Mouse (Mus musculus): Measurements from ENCODE around the gene Sstr5.

Sstr5 gene

GRCm38 (mm10) chr17:25474330-25475077 is 22.6 kb downstream of the Sstr5 start:
- DNase-seq (ENCODE audit: low read depth in 2 of 2, low spot score in 2 of 2) = peak; percentile 44 to 70

GRCm38 (mm10) chr17:25472044-25472443 is 25.0 kb downstream of the Sstr5 start:
- DNase-seq (ENCODE audit: low read depth in 2 of 2, low spot score in 2 of 2) = no peak

GRCm38 (mm10) chr17:25471418-25471817 is 25.7 kb downstream of the Sstr5 start:
- no peak for DNase-seq (ENCODE audit: low read depth in 2 of 2, low spot score in 2 of 2)

GRCm38 (mm10) chr17:25469798-25470197 is 27.3 kb downstream of the Sstr5 start:
- DNase-seq (ENCODE audit: low read depth in 2 of 2, low spot score in 2 of 2) = no peak

- no peak for DNase-seq (ENCODE audit: low read depth in 2 of 2, low spot score in 2 of 2)
Measured at GRCm38 (mm10) chr17:25468301-25468700, 28.8 kb downstream of the Sstr5 start.

GRCm38 (mm10) chr17:25467781-25468180 is 29.3 kb downstream of the Sstr5 start:
- no peak for DNase-seq (ENCODE audit: low read depth in 2 of 2, low spot score in 2 of 2)

- DNase-seq (ENCODE audit: low read depth in 2 of 2, low spot score in 2 of 2) = no peak
Measured at GRCm38 (mm10) chr17:25466257-25466656, 30.8 kb downstream of the Sstr5 start.

GRCm38 (mm10) chr17:25464091-25464490 is 33.0 kb downstream of the Sstr5 start:
- no peak for DNase-seq (ENCODE audit: low read depth in 2 of 2, low spot score in 2 of 2)

- DNase-seq (ENCODE audit: low read depth in 2 of 2, low spot score in 2 of 2) = no peak
Measured at GRCm38 (mm10) chr17:25463326-25463945, 33.7 kb downstream of the Sstr5 start.

- DNase-seq (ENCODE audit: low read depth in 2 of 2, low spot score in 2 of 2) = no peak
Measured at GRCm38 (mm10) chr17:25462236-25462875, 34.7 kb downstream of the Sstr5 start.

GRCm38 (mm10) chr17:25456540-25456939 is 40.5 kb downstream of the Sstr5 start:
- DNase-seq (ENCODE audit: low read depth in 2 of 2, low spot score in 2 of 2) = no peak

GRCm38 (mm10) chr17:25454272-25454671 is 42.8 kb downstream of the Sstr5 start, which contains the start of gene Tekt4:
Tekt4 (plus strand) TSS chr17:25454615.
- no peak for DNase-seq (ENCODE audit: low read depth in 2 of 2, low spot score in 2 of 2)

GRCm38 (mm10) chr17:25452246-25452965 is 44.7 kb downstream of the Sstr5 start:
- DNase-seq (ENCODE audit: low read depth in 2 of 2, low spot score in 2 of 2) = no peak

- DNase-seq (ENCODE audit: low read depth in 2 of 2, low spot score in 2 of 2) = no peak
Measured at GRCm38 (mm10) chr17:25450329-25450728, 46.8 kb downstream of the Sstr5 start.

- no peak for DNase-seq (ENCODE audit: low read depth in 2 of 2, low spot score in 2 of 2)
Measured at GRCm38 (mm10) chr17:25447865-25448264, 49.2 kb downstream of the Sstr5 start.

GRCm38 (mm10) chr17:25445841-25446240 is 51.2 kb downstream of the Sstr5 start:
- DNase-seq (ENCODE audit: low read depth in 2 of 2, low spot score in 2 of 2) = no peak

GRCm38 (mm10) chr17:25445074-25445473 is 52.0 kb downstream of the Sstr5 start:
- DNase-seq (ENCODE audit: low read depth in 2 of 2, low spot score in 2 of 2) = no peak

GRCm38 (mm10) chr17:25442889-25443288 is 54.2 kb downstream of the Sstr5 start:
- DNase-seq (ENCODE audit: low read depth in 2 of 2, low spot score in 2 of 2) = no peak

GRCm38 (mm10) chr17:25441417-25441816 is 55.7 kb downstream of the Sstr5 start:
- no peak for DNase-seq (ENCODE audit: low read depth in 2 of 2, low spot score in 2 of 2)
